Mouse (Mus musculus) ovary, postnatal 10 days (tissue): Measurements from ENCODE around the gene Shisa9.

Experiments used
- DNase-seq: peaks from one replicate; pipeline ENCODE4 v3.0.0; 2022; ENCODE audit warnings: low spot score

Shisa9 gene

GRCm38 (mm10) chr16:12315627-12316026, 331.7 kb downstream of the Shisa9 start:
- no peak for DNase-seq
